Mouse (Mus musculus): ENCODE measurements around the gene Mtrf1l.

Gene Mtrf1l

GRCm38 (mm10) chr10:5823740-5824491, at the start of gene Mtrf1l:
TSS of gene Mtrf1l (minus strand) at chr10:5823910.
- under 1% methylated on average over 47 of the region's 47 CpGs for WGBS

- 66% methylated on average over 4 of the region's 4 CpGs for WGBS
These were observed 47.4 kb upstream of the Mtrf1l start for GRCm38 (mm10) chr10:5871081-5871480.

DNA sequence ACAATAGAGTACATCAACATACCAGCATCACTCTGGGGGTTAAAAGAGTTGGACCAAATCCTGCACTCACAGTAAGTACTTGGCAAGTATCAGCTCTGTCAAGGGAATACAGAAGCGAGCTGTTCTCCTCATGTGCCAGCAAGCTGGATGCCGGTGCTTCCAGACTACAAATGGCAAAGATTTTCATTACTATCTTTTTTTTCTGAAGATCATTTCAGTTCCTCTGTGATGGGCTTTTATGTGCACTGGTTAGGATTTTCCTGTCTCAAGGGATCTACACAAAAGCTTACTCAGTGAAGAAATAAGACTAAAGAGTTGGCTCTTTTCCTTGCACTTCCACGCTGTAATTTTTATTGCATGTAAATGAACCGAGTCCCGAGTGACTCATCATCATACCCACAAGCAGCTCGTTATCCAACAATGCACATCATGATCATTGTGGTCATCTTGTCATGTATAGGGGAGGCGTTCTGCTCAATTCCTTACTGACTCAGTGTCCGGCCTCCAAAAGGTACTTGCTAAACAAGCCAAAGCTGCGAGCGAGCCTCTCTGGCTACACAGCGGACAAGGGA, 44.4 kb upstream of the Mtrf1l start:
- WGBS: 23% methylated on average over 11 of the region's 11 CpGs

GRCm38 (mm10) chr10:5865996-5866395, 42.3 kb upstream of the Mtrf1l start:
- 76% methylated on average over 2 of the region's 2 CpGs for WGBS

GRCm38 (mm10) chr10:5862669-5863068, 39.0 kb upstream of the Mtrf1l start:
- 98% methylated on average over 3 of the region's 3 CpGs for WGBS

GRCm38 (mm10) chr10:5860849-5861248, 37.1 kb upstream of the Mtrf1l start:
- WGBS: 91% methylated on average over 3 of the region's 3 CpGs

DNA sequence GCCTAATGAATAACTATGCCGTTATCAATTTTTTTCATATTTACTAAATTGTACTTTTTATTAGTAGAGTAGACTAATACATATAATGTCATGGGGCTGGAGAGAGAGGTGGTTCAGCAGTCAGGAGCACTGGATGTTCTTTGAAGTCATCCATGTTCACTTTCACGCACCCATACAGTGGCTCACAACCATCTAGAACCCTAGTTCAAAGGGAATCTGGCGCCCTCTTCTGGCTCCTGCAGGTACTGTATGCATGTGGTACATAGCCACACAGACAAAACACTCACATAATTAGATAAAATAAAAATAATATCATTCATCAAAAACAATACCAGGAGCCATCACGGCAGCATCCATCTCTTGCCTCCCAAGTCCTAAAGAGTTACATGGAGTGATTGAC, 36.0 kb upstream of the Mtrf1l start:
- 80% methylated on average over 4 of the region's 4 CpGs for WGBS

- 65% methylated on average over 10 of the region's 10 CpGs for WGBS
These were observed 34.4 kb upstream of the Mtrf1l start for GRCm38 (mm10) chr10:5857996-5858549.

DNA sequence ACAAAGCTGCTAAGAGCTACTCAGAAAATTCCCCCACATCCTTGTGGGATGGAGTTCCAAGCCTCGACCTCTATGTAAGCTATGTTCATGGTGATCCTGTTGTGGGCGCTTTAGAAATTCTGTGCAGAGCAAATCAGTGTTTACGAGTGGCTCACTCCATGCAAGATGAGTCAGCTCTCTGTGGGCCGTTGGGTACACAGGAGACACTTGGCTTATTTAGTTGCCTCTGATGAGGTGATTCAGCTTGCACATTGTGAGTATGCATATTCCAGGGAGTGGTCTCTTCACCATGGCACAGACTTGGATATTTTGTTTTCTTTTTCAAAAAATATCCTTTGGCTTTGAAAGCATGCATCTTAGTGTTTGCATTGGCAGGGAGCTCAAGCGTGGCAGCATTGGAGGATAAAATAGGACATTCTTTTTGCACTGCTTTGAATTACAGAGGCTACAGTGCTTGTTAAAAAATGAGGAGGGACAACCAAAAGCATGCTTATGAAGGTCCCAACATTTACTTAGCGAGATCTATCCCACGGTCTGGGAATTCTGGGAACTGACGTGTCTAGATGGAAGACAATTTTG, 29.7 kb upstream of the Mtrf1l start:
- 46% methylated on average over 8 of the region's 8 CpGs for WGBS

DNA sequence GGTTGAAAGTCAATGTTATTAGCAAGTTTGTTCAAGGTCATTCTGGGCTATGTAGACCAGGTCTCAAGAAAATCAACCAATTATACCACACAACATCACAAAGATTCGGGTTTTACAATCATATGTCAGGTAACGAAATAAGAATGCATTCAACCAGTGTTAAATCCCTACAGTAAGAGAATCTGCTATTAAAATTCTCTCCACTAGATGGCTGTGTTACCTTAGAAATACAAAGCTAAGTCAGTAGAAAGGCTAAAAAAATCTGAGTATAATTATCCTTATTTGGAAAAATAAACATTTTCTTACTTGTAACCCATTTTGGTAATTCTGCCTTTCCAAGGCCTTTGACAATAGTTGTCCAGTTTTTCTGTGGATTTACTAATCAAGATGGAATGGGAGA, 23.2 kb upstream of the Mtrf1l start:
- 8% methylated on average over 2 of the region's 2 CpGs for WGBS

- 77% methylated on average over 4 of the region's 4 CpGs for WGBS
These were observed 17.7 kb upstream of the Mtrf1l start for GRCm38 (mm10) chr10:5841369-5841768.

- 80% methylated on average over 6 of the region's 6 CpGs for WGBS
These were observed 2.8 kb upstream of the Mtrf1l start for GRCm38 (mm10) chr10:5826336-5827025.

DNA sequence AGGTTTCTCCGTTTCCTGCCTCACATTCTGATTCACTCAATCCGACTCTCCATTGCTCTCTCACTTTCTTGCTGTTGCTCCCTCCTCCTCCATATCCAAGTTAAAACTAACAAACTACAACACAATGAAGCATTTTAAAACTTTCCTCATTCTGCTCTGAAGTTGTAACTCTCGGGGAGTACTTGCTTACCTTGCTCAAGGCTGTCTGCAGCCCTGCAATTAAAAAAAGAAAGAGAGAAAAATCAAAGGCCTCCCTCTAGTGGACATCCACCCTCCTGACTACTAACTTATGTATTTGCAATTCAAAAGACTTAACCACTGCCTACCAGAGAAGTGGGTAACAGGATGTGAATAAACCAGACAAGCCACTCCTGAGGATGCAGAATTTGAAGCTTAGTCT, 1.1 kb upstream of the Mtrf1l start:
- WGBS: under 1% methylated on average over 3 of the region's 3 CpGs

DNA sequence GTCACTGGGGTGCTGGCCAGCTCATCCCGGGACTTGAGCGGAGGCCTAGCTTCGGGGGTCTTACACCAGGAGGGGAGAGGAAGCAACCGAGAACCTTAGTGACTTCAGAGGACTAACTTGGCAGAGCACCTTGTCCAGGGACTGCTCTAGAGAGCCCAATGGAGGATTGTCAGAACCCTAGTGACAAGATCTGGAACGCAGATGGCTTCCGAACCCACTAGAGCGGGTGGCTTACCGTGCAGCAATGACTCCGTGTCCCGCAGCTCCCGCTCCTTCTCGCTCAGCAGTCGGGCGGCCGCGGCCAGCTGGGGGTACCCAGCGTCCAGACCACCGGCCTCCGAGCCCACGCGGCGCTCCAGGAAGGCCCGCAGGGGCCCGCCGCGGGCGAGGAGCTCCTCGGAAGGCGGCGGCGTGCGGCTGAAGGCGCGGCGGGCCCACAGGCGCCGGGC, 395 bp downstream of the Mtrf1l start:
- under 1% methylated on average over 37 of the region's 37 CpGs for WGBS

DNA sequence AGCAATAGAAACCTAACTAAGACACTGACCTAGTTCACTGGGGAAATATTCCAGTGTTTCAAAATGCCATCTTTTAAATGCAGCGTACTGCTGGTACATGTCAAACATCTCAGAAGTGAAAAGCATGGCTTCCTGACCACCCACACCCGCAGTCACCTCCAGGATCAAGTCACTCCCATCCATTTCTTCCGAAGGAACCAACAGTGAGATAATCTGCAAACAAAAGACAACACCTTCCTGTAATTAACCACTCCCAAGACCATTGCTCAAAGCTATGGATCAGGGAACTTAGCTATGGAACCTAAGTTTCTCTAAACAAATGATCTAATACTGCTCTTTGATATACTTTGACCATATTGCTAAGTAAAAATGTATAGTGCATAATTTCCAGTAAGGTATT, 4.9 kb downstream of the Mtrf1l start:
- 97% methylated on average over 3 of the region's 3 CpGs for WGBS

DNA sequence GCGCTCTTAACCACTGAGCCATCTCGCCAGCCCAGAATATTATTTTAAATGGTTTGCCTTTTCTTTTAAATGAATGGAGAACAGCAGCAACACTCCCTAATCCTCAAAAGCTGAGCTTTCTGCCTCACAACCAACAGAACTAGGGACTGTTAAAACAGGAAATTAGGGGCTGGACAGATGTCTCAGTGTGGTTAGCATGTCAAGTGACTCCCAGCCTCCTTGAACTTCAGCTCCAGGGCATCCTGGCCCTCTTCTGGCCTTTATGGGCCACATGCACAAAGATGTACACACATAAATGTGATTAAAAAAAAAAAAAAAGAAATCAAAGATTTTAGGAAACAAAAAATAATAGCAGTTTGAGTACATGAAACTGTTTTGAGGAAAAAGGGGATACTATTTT, 7.7 kb downstream of the Mtrf1l start:
- WGBS: 99% methylated on average over 2 of the region's 2 CpGs

DNA sequence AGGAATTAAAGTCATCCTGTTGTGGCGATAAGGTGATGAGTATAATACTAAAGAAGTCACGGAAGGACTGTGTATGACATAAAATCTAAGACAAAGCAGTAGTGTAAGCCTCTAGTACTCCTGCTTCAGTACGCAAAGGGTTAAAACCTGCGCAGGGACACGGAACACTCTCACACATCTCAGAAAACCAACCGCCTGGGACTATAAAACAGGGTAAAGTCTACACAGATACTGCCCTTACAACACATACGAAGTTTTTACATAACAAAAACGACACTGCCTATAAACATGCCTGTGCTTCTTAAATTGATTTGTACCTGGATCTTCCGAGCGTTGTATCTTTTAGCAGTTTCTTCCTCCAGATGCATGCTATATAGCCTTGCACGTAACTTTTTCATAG, 10.0 kb downstream of the Mtrf1l start:
- 90% methylated on average over 11 of the region's 11 CpGs for whole genome bisulfite sequencing

DNA sequence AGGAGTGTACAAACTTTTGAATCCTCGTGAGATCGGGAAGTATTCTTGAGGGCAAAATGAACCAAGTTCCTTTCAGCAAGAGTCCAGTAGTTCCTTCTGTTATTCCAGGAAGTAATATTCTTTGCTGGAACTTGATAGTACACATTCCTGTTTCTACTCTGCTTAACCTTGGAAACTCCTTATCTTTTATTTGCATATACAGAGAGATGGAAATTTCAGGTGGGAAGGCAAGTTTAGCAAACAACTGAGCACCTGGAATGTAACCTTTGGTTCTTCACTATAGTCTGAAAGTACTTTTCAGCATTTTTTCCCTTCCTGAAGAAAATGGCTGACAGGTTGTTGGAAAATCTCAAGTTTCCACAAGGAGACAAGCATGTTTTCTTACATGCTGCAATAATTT, 16.0 kb downstream of the Mtrf1l start:
- WGBS: 86% methylated on average over 2 of the region's 2 CpGs

GRCm38 (mm10) chr10:5806996-5807395, 16.7 kb downstream of the Mtrf1l start:
- 52% methylated on average over 4 of the region's 4 CpGs for WGBS

DNA sequence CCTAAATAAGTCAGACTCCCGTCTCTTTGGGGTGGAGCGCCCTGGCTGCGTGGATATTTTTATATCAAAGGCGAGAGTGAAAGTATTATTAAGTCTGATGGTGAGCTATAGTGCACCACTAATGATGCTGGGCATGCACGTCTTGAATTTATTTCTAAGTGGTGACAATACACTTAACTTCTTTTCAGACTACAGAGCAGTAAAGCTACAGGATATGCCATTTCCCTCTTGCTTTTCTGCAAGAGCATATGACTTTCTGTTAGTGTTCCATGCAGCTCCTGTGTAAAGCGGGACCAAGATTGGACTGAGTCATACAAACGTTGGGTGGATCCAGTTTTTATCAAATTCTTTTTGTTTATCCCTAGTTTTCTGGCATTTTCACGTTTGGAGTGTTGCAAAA, 17.3 kb downstream of the Mtrf1l start:
- WGBS: 5% methylated on average over 8 of the region's 8 CpGs

- WGBS: under 1% methylated on average over 43 of the region's 43 CpGs
These were observed 17.9 kb downstream of the Mtrf1l start for GRCm38 (mm10) chr10:5805731-5806307.

GRCm38 (mm10) chr10:5805243-5805730, 18.4 kb downstream of the Mtrf1l start, which contains the start of gene Fbxo5:
TSS of gene Fbxo5 (minus strand) at chr10:5805600.
- under 1% methylated on average over 42 of the region's 42 CpGs for WGBS
